Mouse (Mus musculus): ENCODE results near the gene Cdk1.
A peak's percentile ranks its signal among the peaks of the same experiment; 100 is the strongest.

Cdk1 gene

DNA sequence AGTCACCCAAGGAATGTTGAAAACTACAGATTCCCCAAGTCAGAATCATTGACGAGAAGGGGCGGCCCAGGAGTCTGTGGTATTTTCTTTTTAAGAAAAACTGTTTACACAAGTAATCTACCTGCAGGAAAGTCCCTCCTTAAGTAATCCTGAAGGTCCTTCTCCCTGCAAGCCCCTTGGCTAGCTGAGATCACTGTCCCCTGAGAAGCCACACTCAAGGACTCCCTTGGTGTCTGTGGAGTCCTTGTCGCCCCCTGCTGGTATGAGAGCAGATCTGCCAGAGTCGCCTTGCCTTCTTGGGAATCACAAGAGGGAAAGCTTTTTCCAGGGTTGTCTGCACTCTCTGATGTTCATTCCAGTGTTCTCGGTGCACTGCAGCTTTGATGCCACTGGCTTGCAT lies 45.7 kb downstream of the Cdk1 start:
- peak in 1 of 2 experiments; percentile 58 for DNase-seq (ENCODE audit: low spot score in 2 of 2)

DNA sequence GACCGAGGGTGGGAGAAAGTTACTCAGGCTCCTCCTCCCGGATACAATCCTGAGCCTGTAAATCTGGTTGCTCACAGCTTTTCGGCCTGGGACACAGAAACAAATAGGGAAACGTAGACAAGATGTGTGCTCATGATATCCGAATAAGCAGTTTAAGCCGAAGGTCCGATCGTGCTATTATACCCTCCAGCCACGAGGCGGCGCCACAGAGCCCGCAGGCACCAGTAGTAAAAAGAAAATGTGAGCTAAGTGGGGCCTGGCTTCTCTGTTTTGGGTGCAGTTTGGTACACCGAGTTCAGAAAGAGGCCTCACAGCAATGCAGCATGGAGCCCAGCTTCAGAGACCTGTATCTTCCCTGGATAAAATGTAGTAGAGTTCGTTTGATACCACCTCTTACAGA lies 46.5 kb downstream of the Cdk1 start:
- DNase-seq (ENCODE audit: low spot score in 2 of 2): peak in 1 of 2 experiments; percentile 68

DNA sequence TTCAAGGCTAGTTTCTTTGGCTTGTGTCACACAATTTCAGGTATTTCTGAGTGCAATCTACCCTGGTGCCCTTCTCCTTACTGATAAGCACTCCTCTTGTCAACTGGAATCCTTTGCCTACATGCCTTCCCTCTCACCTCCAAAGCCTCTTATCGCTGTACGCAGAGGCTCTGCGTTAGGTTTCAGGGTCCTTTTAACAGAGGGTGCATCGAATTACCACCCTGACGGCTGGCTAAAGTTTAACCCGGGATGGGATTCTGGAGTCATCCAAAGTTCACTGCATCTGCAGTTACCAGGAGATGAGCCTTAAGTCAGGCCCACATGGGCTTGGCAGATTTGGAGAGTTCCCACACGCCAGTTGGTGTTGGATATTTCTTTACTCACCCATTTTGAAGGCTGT lies 47.1 kb downstream of the Cdk1 start:
- no peak for DNase-seq (ENCODE audit: low spot score in 2 of 2)

DNA sequence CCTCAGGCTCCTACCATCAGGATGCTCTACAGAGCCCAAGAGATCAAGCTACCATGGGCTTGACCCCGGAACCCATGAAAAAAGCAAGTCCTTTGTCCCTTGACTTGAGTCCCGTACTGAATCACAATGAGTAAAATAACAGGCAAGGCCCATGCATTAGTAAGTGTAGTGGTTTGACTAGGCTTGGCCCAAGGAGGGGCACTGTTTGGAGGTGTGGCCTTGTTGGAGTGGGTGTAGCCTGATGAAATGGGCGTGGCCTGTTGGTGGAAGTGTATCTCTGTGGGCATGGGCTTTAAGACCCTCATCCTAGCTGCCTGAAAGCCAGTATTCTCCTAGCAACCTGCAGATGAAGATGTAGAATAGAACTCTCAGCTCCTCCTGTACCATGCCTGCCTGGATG lies 47.9 kb downstream of the Cdk1 start:
- DNase-seq (ENCODE audit: low spot score in 2 of 2): no peak

DNA sequence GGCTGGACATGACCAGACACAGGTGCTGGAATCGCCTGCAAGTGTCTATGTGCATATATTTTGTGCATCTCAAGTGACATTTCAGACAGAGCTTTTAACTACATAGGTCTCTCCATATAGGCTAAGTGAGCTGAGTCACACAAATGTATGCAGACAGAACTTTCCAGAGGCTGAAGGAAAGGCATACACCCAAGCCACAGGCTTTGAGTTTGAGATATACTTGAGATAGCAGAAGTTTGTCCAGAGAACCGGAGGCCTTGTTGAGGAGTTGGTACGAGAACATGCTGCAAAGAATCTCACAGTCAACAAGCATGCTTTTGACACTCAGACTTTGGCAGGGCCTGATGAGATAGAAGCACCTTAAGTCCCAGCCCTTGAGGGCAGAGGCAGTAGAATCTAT lies 50.1 kb downstream of the Cdk1 start:
- DNase-seq (ENCODE audit: low spot score in 2 of 2): no peak

DNA sequence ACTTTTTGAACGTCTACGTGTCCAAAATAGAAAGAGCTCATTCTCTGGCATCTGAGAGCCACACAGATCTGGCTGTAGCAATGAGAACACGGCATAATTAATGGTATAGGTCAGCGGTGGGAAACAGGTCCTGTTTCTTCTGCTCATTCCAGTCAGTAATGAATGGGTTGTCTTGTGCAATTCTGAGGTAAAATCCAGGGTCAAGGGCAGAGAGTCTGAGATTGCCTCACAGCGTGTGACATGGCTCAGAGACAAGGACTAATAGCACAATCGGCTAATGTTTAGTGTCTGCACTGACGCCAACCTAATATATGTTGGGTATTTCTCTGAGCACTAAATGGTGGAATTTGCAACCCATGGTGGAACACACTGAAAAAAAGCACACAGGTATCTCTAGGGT lies 52.8 kb downstream of the Cdk1 start:
- DNase-seq (ENCODE audit: low spot score in 2 of 2): no peak

DNA sequence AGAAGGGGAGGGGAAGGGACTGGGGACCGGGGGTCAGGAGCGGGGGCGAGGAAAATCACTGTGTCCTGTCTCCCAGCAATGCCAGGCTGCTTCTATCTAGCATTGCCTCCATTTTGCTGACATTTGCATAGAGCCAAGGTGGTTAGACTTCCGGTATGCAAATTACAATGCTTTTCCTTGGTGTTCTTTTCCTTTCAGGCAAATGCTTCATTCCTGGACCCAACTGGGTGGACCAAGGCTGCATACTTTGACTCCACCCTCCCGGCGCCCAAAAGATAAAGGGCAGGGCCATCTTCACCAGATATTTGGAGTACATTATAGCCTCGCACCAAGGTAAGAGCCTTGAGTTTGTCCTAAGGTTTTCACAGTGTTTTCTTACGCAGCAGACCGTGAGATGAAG lies 56.8 kb downstream of the Cdk1 start:
- DNase-seq (ENCODE audit: low spot score in 2 of 2): no peak

DNA sequence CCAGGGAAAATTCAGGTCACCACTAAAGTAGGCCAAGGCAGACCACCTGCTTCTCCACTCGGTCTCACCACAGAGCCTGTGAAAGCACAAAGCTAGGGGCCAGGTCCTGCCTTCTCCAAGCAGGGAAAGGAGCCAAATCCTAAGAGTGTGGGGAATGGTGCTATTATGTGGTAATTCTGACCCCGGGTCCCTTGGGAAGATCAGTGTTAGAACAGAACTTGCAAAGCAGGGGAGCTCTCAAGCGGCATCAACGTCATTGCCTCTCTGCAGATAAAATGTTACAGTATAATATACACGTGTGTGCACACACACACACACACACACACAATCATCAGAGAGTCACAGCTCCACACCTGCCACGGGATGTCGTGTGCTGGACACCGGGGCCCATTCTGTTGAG lies 62.0 kb downstream of the Cdk1 start:
- DNase-seq (ENCODE audit: low spot score in 2 of 2): no peak

DNA sequence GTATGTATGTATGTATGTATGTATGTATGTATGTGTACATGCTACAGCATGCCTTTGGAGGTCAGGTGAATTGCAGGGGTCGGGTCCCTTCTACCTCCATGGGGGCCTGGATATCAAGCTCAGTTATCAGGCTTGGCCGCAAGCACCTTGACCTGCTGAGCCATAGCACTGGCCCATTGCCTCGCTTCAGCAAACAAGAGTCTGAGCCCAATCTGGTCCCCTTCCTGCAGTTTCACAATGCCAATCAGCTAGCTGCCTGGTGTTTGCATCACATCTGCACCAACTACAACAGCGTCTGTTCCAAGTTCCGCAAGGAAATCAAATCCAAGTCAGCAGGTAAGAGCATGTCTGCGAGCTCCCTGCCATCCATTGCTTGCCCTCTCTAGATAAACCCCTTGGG lies 64.0 kb downstream of the Cdk1 start:
- DNase-seq (ENCODE audit: low spot score in 2 of 2): no peak

DNA sequence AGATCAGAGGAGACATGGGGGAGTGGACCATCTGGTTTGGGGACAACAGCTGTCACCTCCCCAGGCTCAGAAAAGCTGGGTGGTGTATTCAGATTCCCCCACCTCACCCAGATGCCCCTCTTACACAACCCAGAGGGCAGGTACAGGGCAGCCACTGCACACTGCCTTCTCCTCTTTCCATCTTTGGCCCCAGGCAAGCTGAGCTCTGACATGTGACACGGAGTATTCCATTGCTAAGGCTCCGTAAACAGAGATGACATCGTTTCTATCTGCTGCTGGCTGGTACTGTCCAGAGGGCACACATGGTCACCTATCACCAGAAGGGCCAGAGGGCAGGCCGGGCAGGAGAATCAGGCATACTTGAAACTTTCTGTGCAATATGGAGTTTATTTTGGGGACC lies 64.7 kb downstream of the Cdk1 start:
- DNase-seq (ENCODE audit: low spot score in 2 of 2): no peak

DNA sequence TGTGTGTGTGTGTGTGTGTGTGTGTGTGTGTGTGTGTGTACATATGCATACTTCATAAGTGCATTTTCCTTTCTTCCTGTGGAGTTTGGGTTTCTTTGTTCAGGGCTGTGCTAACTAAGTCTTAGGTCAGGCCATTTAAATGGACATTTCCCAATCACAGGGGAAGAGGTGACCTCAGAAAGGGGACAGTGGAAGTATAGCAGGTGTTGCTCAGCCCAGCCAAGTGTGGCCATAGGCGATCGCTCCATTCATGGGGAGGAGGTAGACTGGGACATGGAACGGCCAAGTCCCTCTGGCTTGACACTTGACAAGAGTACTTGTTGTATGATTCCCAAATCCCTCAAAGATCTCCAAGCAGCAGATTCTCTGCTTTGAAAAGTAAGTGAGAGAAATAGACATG lies 65.8 kb downstream of the Cdk1 start:
- DNase-seq (ENCODE audit: low spot score in 2 of 2): no peak
